Mouse (Mus musculus) heart, embryonic 14.5 days (tissue): Measurements from ENCODE around the gene Mical3. TPM values are rescaled to one million over a fixed set of nuclear protein-coding genes. Genes with fewer than 3 reads are reported as not detected.
A peak's percentile ranks its signal among the peaks of the same experiment; 100 is the strongest.

ENCODE experiments used
- ATAC-seq: fragments of 200-750 bp; cut with Nextera tagmentation; 2 replicates; pipeline ENCODE4 v1.8.0; 2017; ENCODE audit warnings: low read depth, moderate TSS enrichment; ENCODE audit not compliant: insufficient number of reproducible peaks, insufficient read depth, low FRiP score
- H3K27ac ChIP-seq, 2 experiments: fragments of 200-500 bp in 1 of 2; fragments of 300-500 bp in 1 of 2; sonication (generic) in 1 of 2; replicated peaks in 1 of 2; 2 replicates each; pipeline ENCODE4 v1.5.1; 2012 to 2014; ENCODE audit warnings: low read depth in 2 of 2, low read length in 2 of 2, control low read depth in 1 of 2, mild to moderate bottlenecking in 1 of 2, mixed read lengths in 1 of 2; ENCODE audit not compliant: control insufficient read depth in 1 of 2, insufficient read depth in 1 of 2
- H3K27me3 ChIP-seq: fragments of 300-500 bp; sonication (generic); 2 replicates; pipeline ENCODE4 v1.6.1; 2014; ENCODE audit warnings: mild to moderate bottlenecking, low read length, control low read depth; ENCODE audit not compliant: control insufficient read depth, insufficient read depth
- H3K36me3 ChIP-seq: fragments of 300-500 bp; sonication (generic); 2 replicates; pipeline ENCODE4 v1.6.1; 2014; ENCODE audit warnings: mild to moderate bottlenecking, control low read depth, low read length, mixed read lengths; ENCODE audit not compliant: control insufficient read depth, insufficient read depth
- H3K4me1 ChIP-seq, 2 experiments: fragments of 200-500 bp in 1 of 2; fragments of 300-500 bp in 1 of 2; sonication (generic) in 1 of 2; 2 replicates each; pipeline ENCODE4 v1.6.1; 2012 to 2014; ENCODE audit warnings: low read length in 2 of 2, control low read depth in 1 of 2, mixed read lengths in 1 of 2; ENCODE audit not compliant: control insufficient read depth in 2 of 2, insufficient read depth in 2 of 2
- H3K4me2 ChIP-seq: fragments of 300-500 bp; sonication (generic); 2 replicates; pipeline ENCODE4 v1.6.1; 2014; ENCODE audit warnings: mild to moderate bottlenecking, low read length
- H3K4me3 ChIP-seq, 2 experiments: fragments of 200-500 bp in 1 of 2; fragments of 300-500 bp in 1 of 2; sonication (generic) in 1 of 2; 2 replicates each; pipeline ENCODE4 v1.5.1; 2012 to 2014; ENCODE audit warnings: low read length in 2 of 2, mild to moderate bottlenecking in 2 of 2, control low read depth in 1 of 2, low read depth in 1 of 2, moderate library complexity in 1 of 2; ENCODE audit not compliant: control insufficient read depth in 1 of 2, insufficient read depth in 1 of 2
- H3K9ac ChIP-seq: fragments of 300-500 bp; sonication (generic); 2 replicates; pipeline ENCODE4 v1.6.1; 2014; ENCODE audit warnings: mild to moderate bottlenecking, low read length
- H3K9me3 ChIP-seq: fragments of 300-500 bp; sonication (generic); 2 replicates; pipeline ENCODE4 v1.6.1; 2016; ENCODE audit warnings: low read length, control low read depth; ENCODE audit not compliant: control insufficient read depth
- WGBS: fragments of 180-500 bp; shearing (Covaris S2); extraction: QIAGEN DNeasy Blood & Tissue Kit; methylation state at CpG from one replicate; pipeline ENCODE4 v1.1.7; 2014; 5-methylcytosine and 5-hydroxymethylcytosine counted together
- polyA plus RNA-seq: library from polyadenylated mRNA; unstranded; fragments of >200 nt; fragmentation: Nextera tagmentation; extraction: Ambion mirVana; gene quantifications from 2 replicates; pipeline ENCODE4 v1.2.1, GENCODE M21; 2014

The Mical3 gene
- polyA plus RNA-seq, 1 experiment from 2014 or later, result 46.2 TPM

DNA sequence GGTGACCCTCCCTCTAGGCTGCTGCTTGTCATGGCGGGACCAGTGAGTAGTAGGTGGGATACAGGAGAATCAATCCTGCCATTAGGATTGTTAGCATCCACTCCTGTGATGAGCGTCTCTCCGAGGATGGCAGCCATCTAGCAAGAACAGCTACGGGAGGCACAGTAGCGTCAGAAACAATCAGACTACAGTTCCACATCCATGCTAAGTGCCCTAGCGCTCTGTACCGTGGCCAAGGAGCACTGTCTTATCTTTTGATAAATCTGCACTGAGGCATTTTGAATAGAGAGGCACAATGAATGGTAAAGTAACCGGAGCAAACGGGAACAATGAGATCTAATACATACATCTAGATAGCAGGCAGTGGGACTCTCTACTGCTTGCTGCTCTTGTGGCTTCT lies 32.7 kb downstream of the Mical3 start:
- 61% methylated on average over 9 of the region's 9 CpGs for WGBS
- ATAC-seq, result no peak
- Histone ChIP-seq H3K9ac (no peak overlapping the region; the same call in 1 of the 2 replicates), H3K9me3 (no peaks in the 10 kb centered on the region), H3K4me1 (peaks cover 36 to 74% of the 10 kb centered on the region in 2 experiments), H3K27ac (no peak overlapping the region), H3K36me3 (peaks cover 2% of the 10 kb centered on the region; the same call in 1 of the 2 replicates), H3K27me3 (no peaks in the 10 kb centered on the region), H3K4me2 (no peak overlapping the region), H3K4me3 (no peak overlapping the region)

DNA sequence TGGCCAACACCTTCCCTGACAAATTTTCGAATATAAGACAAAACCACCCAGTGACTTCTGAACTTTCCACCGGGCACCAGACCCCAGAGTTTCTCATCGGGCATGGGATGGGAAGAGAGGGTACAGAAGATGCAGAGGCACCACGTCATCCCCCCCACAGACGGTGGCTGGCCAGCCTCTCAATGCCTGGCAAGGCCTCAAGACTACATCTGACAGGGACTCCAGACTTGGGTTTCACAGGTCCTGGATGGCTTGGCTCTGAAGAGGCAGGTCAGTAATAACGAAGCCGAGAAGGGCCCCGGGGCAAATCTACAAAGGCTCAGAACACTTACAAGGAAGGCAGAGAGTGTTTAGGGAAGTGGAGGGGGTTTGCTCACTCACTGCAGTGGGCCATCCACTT lies 33.9 kb downstream of the Mical3 start:
- 86% methylated on average over 8 of the region's 8 CpGs for WGBS
- Histone ChIP-seq H3K4me2 (no peak overlapping the region), H3K4me1 (peaks cover 34 to 62% of the 10 kb centered on the region in 2 experiments), H3K9ac (no peak overlapping the region), H3K4me3 (no peak overlapping the region), H3K9me3 (no peaks in the 10 kb centered on the region), H3K27me3 (no peaks in the 10 kb centered on the region), H3K27ac (no peak overlapping the region), H3K36me3 (peaks cover 4% of the 10 kb centered on the region; the same call in 1 of the 2 replicates)
- ATAC-seq, result no peak

DNA sequence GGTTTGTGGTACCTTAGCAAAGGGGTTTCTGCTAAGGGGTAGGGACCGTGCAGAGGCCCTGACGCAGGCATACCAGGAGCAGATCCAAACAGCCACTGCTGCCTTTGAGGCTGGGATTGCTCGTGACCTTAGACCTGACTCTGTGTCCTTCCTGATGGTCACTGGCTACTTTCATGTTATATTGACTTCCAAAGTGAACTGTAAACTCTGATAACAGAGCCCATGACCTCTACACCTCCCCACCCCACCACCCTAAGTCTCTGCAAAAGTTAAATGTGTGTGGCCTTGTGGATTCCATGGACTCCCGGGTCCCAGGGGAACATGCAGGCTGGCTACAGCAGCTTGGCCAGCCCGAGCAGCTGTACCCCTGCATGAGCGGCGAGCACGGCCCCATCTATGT lies 34.4 kb downstream of the Mical3 start:
- Histone ChIP-seq H3K4me2 (no peak overlapping the region), H3K9me3 (no peaks in the 10 kb centered on the region), H3K36me3 (peaks cover 7% of the 10 kb centered on the region; the same call in 1 of the 2 replicates), H3K4me1 (peaks cover 32 to 58% of the 10 kb centered on the region in 2 experiments), H3K27me3 (no peaks in the 10 kb centered on the region), H3K9ac (no peak overlapping the region), H3K27ac (no peak overlapping the region), H3K4me3 (no peak overlapping the region)
- no peak for ATAC-seq
- 91% methylated on average over 8 of the region's 8 CpGs for WGBS

DNA sequence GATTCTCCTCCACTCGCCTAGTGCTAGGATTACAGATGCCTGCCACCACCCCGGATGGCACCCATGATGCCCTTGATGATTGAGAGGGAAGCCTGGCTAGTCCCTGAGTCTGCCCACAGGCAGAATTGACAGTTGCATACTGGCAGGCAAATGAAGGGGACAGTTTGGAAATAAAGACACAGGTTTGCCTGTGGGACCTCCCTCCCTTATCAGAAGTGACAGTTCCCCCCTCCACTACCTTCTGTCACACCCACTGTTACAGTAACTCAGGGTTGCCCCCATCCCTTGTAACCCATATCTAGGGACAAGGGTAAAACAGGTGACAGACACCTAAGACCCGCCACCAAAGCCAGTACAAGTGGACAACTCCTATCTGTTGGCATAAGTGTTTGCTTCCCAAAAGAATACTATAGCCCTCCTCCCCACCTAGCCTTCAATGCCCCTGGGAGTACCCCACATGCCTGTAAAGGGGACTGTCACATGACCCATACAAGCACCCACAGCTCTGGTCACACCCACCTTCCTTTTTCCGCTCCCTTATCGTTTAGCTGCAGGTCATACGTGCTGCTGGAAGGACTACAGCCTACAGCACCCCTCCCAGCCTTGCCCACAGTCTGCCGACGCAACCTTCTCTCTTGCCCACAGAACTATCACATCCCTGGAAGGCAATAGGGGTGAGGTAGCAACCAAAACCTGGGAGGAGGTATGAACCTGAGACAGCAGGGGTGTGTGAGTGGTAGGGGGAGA lies 37.0 kb downstream of the Mical3 start:
- Histone ChIP-seq H3K9me3 (no peaks in the 10 kb centered on the region), H3K27me3 (no peaks in the 10 kb centered on the region), H3K36me3 (peaks cover 7% of the 10 kb centered on the region; the same call in 1 of the 2 replicates), H3K4me2 (no peak overlapping the region), H3K4me1 (peaks cover 31 to 44% of the 10 kb centered on the region in 2 experiments), H3K4me3 (no peak overlapping the region), H3K27ac (peak overlapping the region in 1 of 2 experiments; percentile 1; a peak in 1 of 4 replicates), H3K9ac (peak overlapping the region; percentile 41; the same call in 1 of the 2 replicates)
- WGBS, result 45% methylated on average over 8 of the region's 8 CpGs
- ATAC-seq, result 0 out of 2 replicates have a peak, but pooled peaks have one; percentile 32

DNA sequence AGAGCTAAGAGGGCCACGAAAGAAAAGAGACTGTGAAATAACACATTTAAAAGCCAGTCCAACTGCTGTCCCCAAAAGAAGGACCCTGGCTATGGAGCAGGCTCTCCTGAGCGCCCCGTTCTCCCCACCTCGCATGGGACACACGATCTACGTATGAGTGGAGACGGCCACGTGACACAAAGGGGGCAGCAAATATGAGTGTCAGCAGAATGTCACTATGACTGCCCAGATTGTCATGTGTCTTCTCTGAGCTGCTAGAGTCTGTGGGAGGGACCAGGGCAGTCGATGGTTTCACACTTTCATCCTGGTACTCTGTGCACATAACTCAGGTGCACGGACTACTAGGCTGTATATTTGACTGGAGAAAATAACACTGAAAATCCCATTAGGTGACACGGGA lies 40.0 kb downstream of the Mical3 start:
- no peak overlapping the region for H3K9ac ChIP-seq
- peaks cover 30 to 47% of the 10 kb centered on the region in 2 experiments for H3K4me1 ChIP-seq
- no peak overlapping the region for H3K4me3 ChIP-seq
- 71% methylated on average over 11 of the region's 11 CpGs for WGBS
- peaks cover 7% of the 10 kb centered on the region; the same call in 1 of the 2 replicates for H3K36me3 ChIP-seq
- H3K27me3 ChIP-seq, result no peaks in the 10 kb centered on the region
- no peak overlapping the region for H3K4me2 ChIP-seq
- no peak overlapping the region; a peak in 1 of 4 replicates for H3K27ac ChIP-seq
- H3K9me3 ChIP-seq, result no peaks in the 10 kb centered on the region
- no peak for ATAC-seq

DNA sequence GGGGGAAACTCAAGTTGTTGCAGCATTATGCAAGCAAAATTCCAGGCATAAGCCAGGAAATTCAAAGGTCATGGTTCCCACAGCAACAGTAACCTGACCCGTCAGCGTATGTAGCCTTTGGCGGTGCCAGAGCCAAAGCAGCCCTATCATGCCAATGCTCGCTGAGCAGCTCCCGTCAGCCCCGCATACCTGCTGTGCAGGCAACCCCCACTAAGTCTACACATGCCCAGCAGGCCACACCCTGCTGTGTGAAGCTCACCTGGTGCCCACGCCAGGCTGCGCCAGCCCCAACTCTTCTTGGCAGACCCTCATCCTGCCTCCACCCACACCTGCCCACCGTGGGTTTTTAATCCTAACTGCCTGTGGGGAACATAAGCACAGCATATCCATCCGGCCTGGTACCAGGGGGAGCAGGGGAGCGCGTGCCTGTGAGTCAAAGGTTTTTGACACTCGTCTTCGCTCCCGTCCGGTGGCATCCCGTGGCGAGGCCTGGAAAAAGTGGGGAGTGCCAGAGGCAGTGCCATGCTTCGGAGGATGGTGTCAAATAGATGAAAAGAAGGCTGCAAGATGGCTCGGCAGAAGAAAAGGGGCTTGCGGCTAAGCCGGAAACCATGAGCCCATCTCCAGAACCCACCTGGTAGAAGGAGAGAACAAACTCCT lies 43.1 kb downstream of the Mical3 start:
- peaks cover 7% of the 10 kb centered on the region; the same call in 1 of the 2 replicates for H3K36me3 ChIP-seq
- H3K9me3 ChIP-seq, result no peaks in the 10 kb centered on the region
- ATAC-seq, result peak; percentile 16; the same call in 1 of the 2 replicates
- no peaks in the 10 kb centered on the region for H3K27me3 ChIP-seq
- no peak overlapping the region for H3K4me3 ChIP-seq
- 0 out of 4 replicates have a peak overlapping the region, but pooled peaks of 1 of the 2 experiments have one; percentile 45 for H3K27ac ChIP-seq
- no peak overlapping the region for H3K4me2 ChIP-seq
- no peak overlapping the region for H3K9ac ChIP-seq
- H3K4me1 ChIP-seq, result peaks cover 41 to 55% of the 10 kb centered on the region in 2 experiments
- WGBS, result 67% methylated on average over 22 of the region's 22 CpGs

DNA sequence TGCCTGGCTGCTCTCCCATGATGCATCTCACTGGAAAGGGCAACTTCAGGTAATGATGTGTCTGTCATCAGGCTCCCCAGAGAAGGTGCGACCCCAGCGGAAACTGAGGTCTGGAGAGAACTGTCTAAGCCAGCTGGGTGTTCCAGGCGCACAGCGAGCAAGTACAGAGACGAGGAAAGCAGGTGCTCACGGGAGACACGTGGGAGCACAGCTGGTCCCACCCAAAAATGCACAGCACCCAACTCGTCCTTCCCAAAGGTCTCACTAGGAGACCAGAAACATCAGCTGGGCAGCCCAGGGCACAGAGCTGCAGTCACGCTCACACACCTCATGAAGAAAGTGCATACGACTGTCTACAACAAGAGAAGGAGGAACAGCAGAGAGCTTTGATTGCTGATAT lies 43.7 kb downstream of the Mical3 start:
- Histone ChIP-seq H3K4me2 (no peak overlapping the region), H3K27ac (no peak overlapping the region), H3K36me3 (peaks cover 6% of the 10 kb centered on the region; the same call in 1 of the 2 replicates), H3K4me1 (peaks cover 43 to 60% of the 10 kb centered on the region in 2 experiments), H3K9me3 (no peaks in the 10 kb centered on the region), H3K9ac (no peak overlapping the region), H3K4me3 (no peak overlapping the region), H3K27me3 (no peaks in the 10 kb centered on the region)
- WGBS, result 76% methylated on average over 10 of the region's 10 CpGs
- ATAC-seq, result no peak
